Mouse (Mus musculus) frontal cortex, adult 2 months (tissue): Measurements from ENCODE around the gene Glrp1. TPM values are rescaled to one million over a fixed set of nuclear protein-coding genes. Genes with fewer than 3 reads are reported as not detected.

Experiments
- DNase-seq, 2 experiments: peaks; one replicate each; pipeline ENCODE4 v3.0.0; 2022; ENCODE audit warnings: low spot score in 1 of 2; ENCODE audit errors: extremely low spot score in 1 of 2
- polyA plus RNA-seq: library from polyadenylated mRNA; depleted of rRNA; stranded (reverse); fragments of >200 nt; gene quantifications from 2 replicates; pipeline ENCODE4 v1.2.3, GENCODE M21; 2012

Glrp1 gene
- polyA plus RNA-seq, 1 experiment, result 0.08 TPM

DNA sequence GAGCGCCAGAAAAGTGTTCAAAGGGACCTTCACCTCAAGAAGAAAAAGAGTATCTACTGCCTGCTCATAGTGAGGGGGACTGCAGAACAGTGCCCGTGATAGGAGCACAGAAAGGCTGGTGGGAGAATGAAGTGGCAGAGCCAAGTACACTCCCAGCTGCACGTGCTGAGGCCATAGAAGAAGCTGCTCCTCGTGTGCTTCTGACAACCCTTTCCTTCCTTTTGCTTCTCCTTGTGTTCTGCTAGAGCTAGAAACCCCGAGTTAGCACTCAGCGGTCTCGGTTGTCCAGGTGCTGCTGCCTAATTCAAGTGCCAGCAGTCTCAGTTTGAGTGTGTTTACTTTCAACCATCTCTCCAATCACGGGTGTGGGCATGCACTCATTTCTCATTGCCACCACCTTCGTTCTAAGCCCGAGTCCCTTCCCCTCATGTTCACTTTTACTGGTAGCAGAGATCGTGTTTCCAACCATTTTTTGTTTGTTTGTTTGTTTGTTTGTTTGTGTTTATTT, 10.6 kb downstream of the Glrp1 start:
- no peak for DNase-seq

- no peak for DNase-seq
Observed at GRCm38 (mm10) chr1:88497407-88497806, 12.5 kb downstream of the Glrp1 start.

DNA sequence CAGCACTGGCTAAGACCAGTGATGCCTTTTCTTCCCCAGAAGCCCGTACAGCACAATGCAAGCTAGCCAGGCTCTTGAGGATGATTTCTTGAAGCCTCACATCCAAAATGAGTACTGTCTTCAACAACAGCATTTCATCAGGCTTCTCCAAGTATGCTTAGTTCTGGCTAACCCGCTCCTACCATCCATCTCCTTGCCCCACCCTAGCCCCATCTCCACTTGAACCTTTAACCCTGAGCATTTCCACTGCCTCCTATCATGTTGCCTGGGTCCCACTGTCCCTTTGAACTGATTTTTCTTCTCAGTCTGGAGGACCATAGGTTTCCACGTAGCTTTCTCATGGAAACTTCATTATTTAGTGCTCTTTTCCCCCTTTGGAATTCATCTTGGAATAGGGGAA, 17.5 kb downstream of the Glrp1 start:
- no peak for DNase-seq

- DNase-seq, result no peak
Observed at GRCm38 (mm10) chr1:88491617-88492378, 18.1 kb downstream of the Glrp1 start.

DNA sequence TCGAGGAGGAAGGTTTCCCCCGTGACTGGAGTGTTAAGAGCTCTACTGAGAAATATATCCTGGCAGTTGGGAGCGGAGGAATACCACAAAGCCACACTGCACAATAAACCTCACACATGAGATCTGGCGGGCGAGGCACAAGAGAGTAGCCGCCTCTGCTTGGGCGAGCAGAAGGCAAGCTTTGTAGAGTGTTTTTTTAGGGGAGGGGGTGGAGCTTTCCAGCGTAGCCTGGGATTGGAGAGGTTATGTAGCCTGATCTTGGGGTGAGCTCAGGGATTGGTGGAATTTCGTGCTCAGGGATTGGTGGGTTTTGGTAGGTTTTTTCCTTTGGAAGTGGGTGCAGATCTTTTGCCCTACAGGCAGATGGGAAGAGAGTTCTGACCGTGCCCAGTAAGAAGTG, 19.7 kb downstream of the Glrp1 start:
- no peak for DNase-seq

- no peak for DNase-seq
Observed at GRCm38 (mm10) chr1:88488957-88489356, 20.9 kb downstream of the Glrp1 start.

DNA sequence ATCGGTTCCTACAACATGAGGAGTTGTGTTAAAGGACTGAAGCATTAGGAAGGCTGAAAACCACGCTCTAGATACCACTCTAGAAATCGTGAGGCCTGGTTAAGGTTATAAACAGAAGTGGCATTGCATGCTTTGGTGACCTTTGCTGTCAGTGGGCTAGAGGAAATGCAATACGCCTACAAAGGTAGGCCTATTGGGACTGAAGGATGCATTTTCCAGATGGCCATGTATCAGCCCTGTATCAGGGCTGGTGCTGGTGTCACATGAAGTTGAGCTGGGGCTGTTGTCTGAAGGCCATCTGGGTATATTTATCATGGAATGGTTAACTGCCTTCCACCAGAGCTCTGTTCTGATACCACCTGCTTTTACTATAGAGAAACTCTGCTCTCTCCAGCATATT, 23.5 kb downstream of the Glrp1 start:
- DNase-seq, result no peak

GRCm38 (mm10) chr1:88484059-88484458, 25.8 kb downstream of the Glrp1 start:
- peak in 1 of 2 experiments; percentile 36 for DNase-seq

DNA sequence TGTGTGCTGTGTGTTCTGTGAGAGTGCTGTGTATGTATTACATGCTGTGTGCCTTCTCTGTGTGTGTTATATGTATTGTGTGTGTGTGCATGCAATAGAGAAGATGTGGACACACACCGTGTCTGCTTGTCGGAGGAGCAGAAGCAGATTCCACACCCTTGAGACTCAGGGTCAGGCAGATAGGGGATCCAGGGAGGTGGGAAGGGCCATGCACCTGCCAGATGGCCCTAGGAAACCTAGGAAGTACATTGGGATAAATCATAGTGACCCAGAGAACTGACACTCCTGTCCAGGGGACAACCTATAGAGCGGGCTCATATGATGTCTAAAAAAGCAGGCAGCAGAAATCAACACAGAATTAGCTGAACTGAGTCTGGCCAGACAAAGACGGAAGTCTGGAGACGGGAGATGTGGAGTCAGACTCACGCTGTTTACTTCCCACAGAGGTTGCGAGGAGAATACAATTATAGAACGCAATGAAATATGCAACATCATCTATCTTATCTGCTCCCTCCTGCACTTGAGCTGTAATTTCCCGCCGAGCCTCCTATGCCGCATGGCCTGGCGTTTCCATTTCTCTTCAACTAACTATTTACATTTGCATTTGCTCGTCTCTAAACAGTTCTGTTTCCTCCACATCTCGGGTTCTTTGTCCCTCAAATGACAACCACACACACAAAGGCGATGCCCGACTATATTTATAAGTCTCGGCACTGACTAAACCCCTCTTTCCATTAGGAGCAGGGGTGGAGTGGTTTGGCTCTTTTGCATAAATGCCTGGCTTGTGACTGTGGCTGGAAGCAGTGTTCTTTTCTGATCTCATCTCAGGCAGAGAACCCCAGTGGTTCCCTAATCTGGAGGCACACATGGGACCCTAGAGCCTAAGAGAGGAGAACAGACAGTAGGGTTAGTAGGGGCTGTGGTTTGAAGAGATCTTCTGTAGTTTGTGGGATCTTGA, 27.4 kb downstream of the Glrp1 start:
- no peak for DNase-seq

GRCm38 (mm10) chr1:88480594-88480993, 29.3 kb downstream of the Glrp1 start:
- no peak for DNase-seq

GRCm38 (mm10) chr1:88478205-88478604, 31.7 kb downstream of the Glrp1 start:
- DNase-seq, result no peak

GRCm38 (mm10) chr1:88476554-88477085, 33.2 kb downstream of the Glrp1 start:
- DNase-seq, result no peak

DNA sequence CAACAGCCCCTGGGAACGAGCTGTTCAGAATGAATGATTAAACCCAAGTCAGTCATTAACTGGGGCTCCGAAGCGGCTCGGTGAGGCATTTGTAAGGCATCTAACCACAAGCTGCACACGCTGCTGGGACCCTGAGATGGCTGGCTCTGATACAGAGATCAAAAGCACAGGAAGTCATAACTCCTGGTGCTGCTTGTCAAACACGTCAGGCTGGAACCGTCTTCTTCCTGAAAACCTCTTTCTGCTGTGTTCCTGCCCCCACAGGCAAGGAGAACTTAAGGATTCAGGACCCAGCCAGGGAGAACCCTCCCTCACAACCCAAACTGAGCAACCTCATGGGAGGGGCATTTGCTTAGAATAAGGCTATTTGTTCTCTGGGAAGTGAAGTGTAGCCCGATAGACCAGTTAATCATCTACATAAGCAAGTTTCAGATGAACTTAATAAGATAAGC, 34.3 kb downstream of the Glrp1 start:
- no peak for DNase-seq

GRCm38 (mm10) chr1:88474598-88474997, 35.3 kb downstream of the Glrp1 start:
- no peak for DNase-seq

DNA sequence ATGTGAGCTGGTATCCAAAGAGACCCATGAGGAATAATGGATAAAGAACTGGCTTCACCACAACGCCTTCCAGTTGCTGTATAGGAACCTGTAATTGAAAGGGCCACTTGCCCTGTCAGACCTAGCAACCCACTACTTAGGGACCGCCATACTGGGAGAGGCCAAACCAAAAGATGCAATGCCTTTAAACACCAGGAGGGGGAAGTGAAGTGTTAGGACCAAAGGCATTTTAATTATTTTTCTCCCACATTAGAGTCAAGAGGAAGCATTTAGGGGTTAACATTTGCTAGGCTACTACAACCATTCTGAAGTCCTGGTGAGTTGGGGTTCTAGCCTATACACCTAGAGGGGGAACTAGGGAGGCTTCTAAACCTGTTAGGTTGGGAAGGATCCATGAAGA, 36.0 kb downstream of the Glrp1 start:
- no peak for DNase-seq

DNA sequence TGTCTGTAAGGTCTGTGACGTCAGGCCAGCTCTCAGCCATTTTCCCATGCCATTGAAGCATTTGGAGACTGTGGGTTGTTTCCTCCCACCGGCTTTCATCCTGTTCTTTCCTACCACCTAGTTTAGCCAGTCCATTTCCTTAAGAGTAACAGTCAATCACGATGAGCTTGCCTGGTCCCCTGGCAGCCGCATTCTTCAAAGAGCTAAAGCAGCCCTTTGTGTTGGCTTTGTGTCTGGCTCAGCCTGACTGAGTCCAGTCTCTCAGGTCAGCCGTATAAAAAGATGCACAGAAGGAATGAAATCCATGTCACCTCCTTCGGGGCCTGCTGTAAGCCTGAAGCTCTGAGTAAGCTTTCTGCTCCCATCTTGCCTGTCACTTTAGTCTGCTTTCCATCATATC, 37.6 kb downstream of the Glrp1 start:
- DNase-seq, result no peak

GRCm38 (mm10) chr1:88469746-88470145, 40.1 kb downstream of the Glrp1 start:
- DNase-seq, result no peak

- DNase-seq, result no peak
Observed at GRCm38 (mm10) chr1:88468335-88468734, 41.5 kb downstream of the Glrp1 start.

DNA sequence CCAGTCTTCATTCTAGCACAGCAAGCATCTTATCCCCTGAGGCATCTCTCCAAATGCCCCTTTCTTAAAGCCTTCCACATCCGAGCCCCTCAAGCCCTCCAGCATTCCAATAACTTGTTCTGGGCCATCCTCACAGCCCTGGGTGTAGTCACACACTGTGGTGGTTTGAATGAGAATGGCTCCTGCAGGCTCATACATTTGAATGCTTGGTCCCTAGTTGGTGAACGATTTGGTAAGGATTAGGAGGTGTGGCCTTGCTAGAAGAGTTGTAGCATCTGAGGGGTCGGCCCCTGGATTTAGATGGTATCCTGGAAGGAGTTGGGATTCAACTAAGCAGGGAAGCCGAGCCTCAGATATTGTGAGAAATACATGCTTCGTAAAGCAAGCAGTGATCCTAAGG, 42.0 kb downstream of the Glrp1 start:
- DNase-seq, result no peak

DNA sequence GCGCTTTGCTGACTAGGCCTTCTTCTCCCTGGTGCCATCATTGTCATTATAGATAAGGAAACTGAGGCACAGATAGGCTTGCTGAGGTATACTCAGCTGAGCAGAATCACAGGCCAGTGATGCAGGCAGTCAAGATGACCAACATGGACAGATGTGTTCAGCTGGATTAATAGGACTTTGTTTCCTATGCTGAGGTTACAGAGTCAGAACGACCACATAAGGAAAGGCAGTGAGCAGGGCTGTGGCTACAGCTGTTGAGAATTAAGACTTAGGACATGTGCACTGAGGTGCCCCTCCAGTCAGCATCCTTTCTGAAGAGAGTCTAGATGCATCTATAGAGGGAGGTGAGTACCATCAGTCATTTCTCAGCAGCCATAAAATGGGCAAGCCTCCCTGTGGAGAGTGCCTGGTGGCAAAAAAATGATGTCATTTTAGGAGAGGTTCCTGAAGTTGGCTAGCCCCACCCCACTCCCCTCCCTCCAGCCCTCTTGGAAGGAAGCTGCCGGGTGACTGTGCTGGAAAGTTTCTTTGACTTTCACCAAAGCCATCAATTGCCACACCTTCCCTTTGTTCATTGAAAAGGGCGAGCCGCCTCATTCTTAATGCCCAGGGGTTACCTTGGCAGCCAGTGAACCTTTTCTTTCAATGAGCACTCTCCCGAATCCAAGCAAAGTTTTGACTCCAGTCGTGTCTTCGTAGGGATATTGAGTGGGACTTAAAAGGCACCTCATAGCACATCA, 43.4 kb downstream of the Glrp1 start:
- DNase-seq, result no peak
